Mouse (Mus musculus): ENCODE data around the gene Morc3. TPM values are rescaled to one million over a fixed set of nuclear protein-coding genes. Genes with fewer than 3 reads are reported as not detected.

The Morc3 gene
- 175 TPM for polyA plus RNA-seq (2014; fragmentation: Illumina TruSeq; extraction: RNeasy Lipid Tissue Mini Kit (QIAGEN cat#74804))

DNA sequence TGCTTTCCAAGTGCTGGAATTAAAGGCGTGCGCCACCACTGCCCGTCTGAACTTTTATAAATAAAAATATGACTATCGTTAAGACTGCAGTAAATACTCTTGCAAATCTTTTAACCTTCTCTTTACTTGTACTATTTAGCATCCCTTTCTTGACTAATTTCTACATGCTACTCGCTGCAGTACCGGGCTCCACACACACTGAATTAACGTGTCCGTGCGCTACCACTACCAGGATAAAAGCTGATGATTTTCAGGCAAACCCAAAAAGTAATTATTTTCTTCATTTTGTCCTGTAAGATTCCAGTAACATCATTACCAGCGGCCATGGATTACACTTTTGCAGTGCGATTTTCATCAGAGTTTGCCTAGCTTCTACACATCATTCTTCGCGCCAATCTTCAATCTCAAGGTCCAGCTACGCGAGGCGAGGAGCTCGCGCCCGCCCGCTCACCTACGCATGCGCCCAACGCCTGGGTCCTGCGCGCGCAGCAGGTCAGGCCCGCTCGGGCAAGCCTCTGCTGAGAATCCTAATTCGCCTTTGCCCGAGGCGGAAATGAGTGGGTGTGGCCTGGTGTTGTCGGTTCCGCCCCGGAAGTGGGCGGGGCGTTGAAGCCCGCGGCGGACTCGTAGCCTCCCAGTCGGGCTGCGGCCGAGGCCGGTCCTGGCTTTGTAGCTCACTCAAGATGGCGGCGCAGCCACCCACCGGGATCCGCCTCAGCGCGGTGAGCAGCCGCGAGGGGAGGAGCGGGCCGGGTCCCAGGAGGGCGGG is at the start of gene Morc3:
Gene Morc3 (plus strand): TSS at position 495 of the 769 bp plus-strand sequence.

DNA sequence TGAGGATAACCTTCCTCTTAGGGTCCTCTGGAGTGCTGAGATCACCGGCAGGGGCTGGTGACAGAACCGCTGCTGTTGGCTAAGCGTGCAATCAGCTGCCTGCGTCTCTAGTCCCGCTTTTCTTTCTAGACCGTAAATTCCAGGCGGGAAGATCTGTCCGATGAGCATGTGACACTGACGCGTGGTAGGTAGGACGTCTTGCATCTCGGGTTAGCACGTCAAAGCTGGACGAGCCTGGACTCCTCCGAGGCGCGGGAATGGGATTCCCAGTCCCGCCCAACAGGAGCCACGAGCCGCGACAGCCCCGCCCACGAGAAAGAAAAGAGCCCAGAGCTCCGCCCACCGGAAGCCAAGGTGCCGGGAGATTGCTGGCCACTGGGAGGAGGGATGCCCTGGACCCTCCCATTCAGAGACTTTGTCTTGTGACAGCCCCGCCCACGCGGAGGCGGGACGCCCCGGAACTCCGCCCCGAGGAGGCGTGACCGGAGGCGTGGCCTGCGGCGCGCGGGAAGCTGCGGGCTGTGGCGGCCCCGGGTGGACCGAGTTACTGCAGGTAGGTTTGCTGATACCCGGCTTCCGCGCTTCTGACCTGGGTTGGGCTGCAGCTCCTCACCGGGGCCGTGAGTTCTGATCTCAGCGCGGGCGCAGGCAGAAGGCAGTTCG is 51.6 kb downstream of the Morc3 start, which contains the start of gene Chaf1b:
Gene Chaf1b (plus strand): TSS at position 479 of the 663 bp plus-strand sequence.

Other genes with a start within 250 kb of the Morc3 start
- 1.2 TPM for gene Setd4, start 228.1 kb upstream of the Morc3 start, polyA plus RNA-seq (2014; fragmentation: Illumina TruSeq; extraction: RNeasy Lipid Tissue Mini Kit (QIAGEN cat#74804))
- 7.2 TPM for gene Cbr1, start 226.3 kb upstream of the Morc3 start, polyA plus RNA-seq (2014; fragmentation: Illumina TruSeq; extraction: RNeasy Lipid Tissue Mini Kit (QIAGEN cat#74804))
- not detected for gene Gm5678, start 204.0 kb upstream of the Morc3 start, polyA plus RNA-seq (2014; fragmentation: Illumina TruSeq; extraction: RNeasy Lipid Tissue Mini Kit (QIAGEN cat#74804))
- gene Cbr3, start 148.9 kb upstream of the Morc3 start, polyA plus RNA-seq (2014; fragmentation: Illumina TruSeq; extraction: RNeasy Lipid Tissue Mini Kit (QIAGEN cat#74804)) = 1.9 TPM
- 6.1 TPM for gene Dop1b, start 120.2 kb upstream of the Morc3 start, polyA plus RNA-seq (2014; fragmentation: Illumina TruSeq; extraction: RNeasy Lipid Tissue Mini Kit (QIAGEN cat#74804))
- gene Chaf1b, start 51.8 kb downstream of the Morc3 start, polyA plus RNA-seq (2014; fragmentation: Illumina TruSeq; extraction: RNeasy Lipid Tissue Mini Kit (QIAGEN cat#74804)) = 4.7 TPM
- gene Cldn14, start 176.7 kb downstream of the Morc3 start, polyA plus RNA-seq (2014; fragmentation: Illumina TruSeq; extraction: RNeasy Lipid Tissue Mini Kit (QIAGEN cat#74804)) = not detected

All from ovary, adult 10 weeks (tissue).